Mouse (Mus musculus): ENCODE results near the gene Mab21l1. TPM values are rescaled to one million over a fixed set of nuclear protein-coding genes. Genes with fewer than 3 reads are reported as not detected.

Gene Mab21l1
- total RNA-seq, 1 experiment: 0.18 TPM

DNA sequence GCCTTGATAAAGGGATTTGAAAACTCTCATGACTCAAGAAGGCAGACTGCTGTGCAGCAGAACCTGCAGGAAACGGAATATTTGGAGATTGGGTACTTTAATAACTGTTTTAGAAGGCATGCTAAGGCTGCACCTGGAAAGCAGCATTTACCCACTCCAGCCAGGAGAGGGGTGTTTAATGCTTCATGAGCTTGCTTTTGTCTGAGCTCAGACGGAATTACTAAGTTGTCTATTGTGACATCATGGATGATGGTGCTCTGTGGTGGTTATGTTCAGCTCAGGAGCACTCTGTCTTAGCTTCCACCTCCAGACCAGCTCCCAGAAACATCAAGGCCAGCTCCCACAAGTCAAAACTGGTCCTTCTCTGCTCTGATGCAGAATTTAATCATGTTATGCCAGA is 7.5 kb downstream of the Mab21l1 start:
- H3K36me3 ChIP-seq (ENCODE audit: control insufficient read depth, insufficient read depth, low read length, poor library complexity, severe bottlenecking): no peaks in the 10 kb centered on the region
- H3K9ac ChIP-seq (ENCODE audit: insufficient read depth, low read depth, low read length, poor library complexity, severe bottlenecking): no peak overlapping the region
- H3K9me3 ChIP-seq (ENCODE audit: control insufficient read depth, insufficient read depth, low read depth, low read length): no peaks in the 10 kb centered on the region
- no peak for TF ChIP-seq ZC3H11A (IDR thresholded peaks at IDR 0.05; ENCODE audit: borderline replicate concordance, low read depth, low read length)
- TF ChIP-seq MAFK (IDR thresholded peaks at IDR 0.05; ENCODE audit: insufficient read depth, low read depth, low read length): no peak
- no peak for TF ChIP-seq HCFC1 (IDR thresholded peaks at IDR 0.05; ENCODE audit: borderline replicate concordance, insufficient read depth, low read length)
- TF ChIP-seq CHD2 (IDR thresholded peaks at IDR 0.05; ENCODE audit: low read depth, low read length): no peak
- no peak for TF ChIP-seq ZNF384 (IDR thresholded peaks at IDR 0.05; ENCODE audit: low read depth, low read length)
- in situ Hi-C loops (cut with MboI; ENCODE audit: low sequenced_read_pairs in 2 of 2, unreplicated experiment in 2 of 2): no loop called here
- H3K4me3 ChIP-seq (ENCODE audit: insufficient read depth in 1 of 2, low read depth in 1 of 2, low read length in 2 of 2, poor library complexity in 1 of 2, severe bottlenecking in 1 of 2): no peak overlapping the region
- H3K4me1 ChIP-seq (ENCODE audit: control insufficient read depth in 2 of 2, insufficient read depth in 2 of 2, low read length in 2 of 2, poor library complexity in 1 of 2): peaks cover 0 to 4% of the 10 kb centered on the region in 2 experiments; a peak in 1 of 4 replicates
- no peak overlapping the region for H3K27ac ChIP-seq (ENCODE audit: insufficient read depth, low read depth, low read length, poor library complexity, severe bottlenecking)
- no peak for DNase-seq (ENCODE audit: low read depth, low spot score)

DNA sequence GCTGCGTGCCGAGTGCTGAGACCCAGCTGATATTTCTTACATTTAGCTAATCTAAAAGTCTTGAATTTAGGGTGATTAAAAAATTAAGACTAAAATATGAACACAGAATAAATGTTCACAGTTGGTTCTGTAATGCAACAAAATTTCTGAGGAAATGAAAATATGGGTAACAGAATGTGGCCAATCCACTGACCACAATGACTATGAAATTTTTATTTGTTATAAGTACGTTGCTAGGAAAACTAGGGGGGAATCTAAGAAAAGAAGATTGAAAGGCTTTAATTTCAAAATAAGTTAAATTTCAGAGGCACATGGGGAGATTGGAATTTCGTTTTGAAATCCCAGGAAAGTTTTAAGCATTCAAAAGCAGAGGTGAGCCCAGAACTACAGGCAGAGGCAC is 8.3 kb downstream of the Mab21l1 start:
- no peak for DNase-seq (ENCODE audit: low read depth, low spot score)
- Histone ChIP-seq H3K4me1 (ENCODE audit: control insufficient read depth in 2 of 2, insufficient read depth in 2 of 2, low read length in 2 of 2, poor library complexity in 1 of 2) (peaks cover 0 to 4% of the 10 kb centered on the region in 2 experiments; a peak in 1 of 4 replicates), H3K36me3 (ENCODE audit: control insufficient read depth, insufficient read depth, low read length, poor library complexity, severe bottlenecking) (no peaks in the 10 kb centered on the region), H3K4me3 (ENCODE audit: insufficient read depth in 1 of 2, low read depth in 1 of 2, low read length in 2 of 2, poor library complexity in 1 of 2, severe bottlenecking in 1 of 2) (no peak overlapping the region), H3K9ac (ENCODE audit: insufficient read depth, low read depth, low read length, poor library complexity, severe bottlenecking) (no peak overlapping the region), H3K9me3 (ENCODE audit: control insufficient read depth, insufficient read depth, low read depth, low read length) (no peaks in the 10 kb centered on the region), H3K27ac (ENCODE audit: insufficient read depth, low read depth, low read length, poor library complexity, severe bottlenecking) (no peak overlapping the region)
- in situ Hi-C loops (cut with MboI; ENCODE audit: low sequenced_read_pairs in 2 of 2, unreplicated experiment in 2 of 2): no loop called here
- TF ChIP-seq CHD2 (IDR thresholded peaks at IDR 0.05; ENCODE audit: low read depth, low read length): no peak

DNA sequence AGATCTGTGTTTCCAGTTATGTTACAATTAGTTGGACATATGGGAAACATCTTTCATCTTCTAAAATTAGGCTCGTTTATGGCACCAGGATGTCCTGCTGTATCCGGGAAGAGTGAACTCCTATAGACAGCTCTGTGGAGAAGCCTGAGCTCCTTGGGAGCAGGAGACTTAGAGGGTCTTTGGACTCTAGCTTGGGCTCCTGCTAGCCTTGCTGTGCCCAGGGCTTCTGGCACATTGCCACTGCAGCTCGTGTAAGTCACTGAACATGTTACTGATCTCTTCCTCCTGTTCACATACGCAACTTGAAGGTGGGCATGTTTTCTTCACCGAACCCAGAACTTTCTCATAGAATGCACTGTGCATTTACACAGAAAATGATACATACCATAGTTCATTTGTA is 9.9 kb downstream of the Mab21l1 start:
- Histone ChIP-seq H3K4me3 (ENCODE audit: insufficient read depth in 1 of 2, low read depth in 1 of 2, low read length in 2 of 2, poor library complexity in 1 of 2, severe bottlenecking in 1 of 2) (no peak overlapping the region), H3K9me3 (ENCODE audit: control insufficient read depth, insufficient read depth, low read depth, low read length) (no peaks in the 10 kb centered on the region), H3K36me3 (ENCODE audit: control insufficient read depth, insufficient read depth, low read length, poor library complexity, severe bottlenecking) (no peaks in the 10 kb centered on the region), H3K4me1 (ENCODE audit: control insufficient read depth in 2 of 2, insufficient read depth in 2 of 2, low read length in 2 of 2, poor library complexity in 1 of 2) (no peaks in the 10 kb centered on the region), H3K27ac (ENCODE audit: insufficient read depth, low read depth, low read length, poor library complexity, severe bottlenecking) (no peak overlapping the region), H3K9ac (ENCODE audit: insufficient read depth, low read depth, low read length, poor library complexity, severe bottlenecking) (no peak overlapping the region)
- TF ChIP-seq CHD2 (IDR thresholded peaks at IDR 0.05; ENCODE audit: low read depth, low read length): no peak
- TF ChIP-seq HCFC1 (IDR thresholded peaks at IDR 0.05; ENCODE audit: borderline replicate concordance, insufficient read depth, low read length): no peak
- TF ChIP-seq ZNF384 (IDR thresholded peaks at IDR 0.05; ENCODE audit: low read depth, low read length): no peak
- no peak for TF ChIP-seq MAFK (IDR thresholded peaks at IDR 0.05; ENCODE audit: insufficient read depth, low read depth, low read length)
- in situ Hi-C loops (cut with MboI; ENCODE audit: low sequenced_read_pairs in 2 of 2, unreplicated experiment in 2 of 2): no loop called here
- DNase-seq (ENCODE audit: low read depth, low spot score): no peak

DNA sequence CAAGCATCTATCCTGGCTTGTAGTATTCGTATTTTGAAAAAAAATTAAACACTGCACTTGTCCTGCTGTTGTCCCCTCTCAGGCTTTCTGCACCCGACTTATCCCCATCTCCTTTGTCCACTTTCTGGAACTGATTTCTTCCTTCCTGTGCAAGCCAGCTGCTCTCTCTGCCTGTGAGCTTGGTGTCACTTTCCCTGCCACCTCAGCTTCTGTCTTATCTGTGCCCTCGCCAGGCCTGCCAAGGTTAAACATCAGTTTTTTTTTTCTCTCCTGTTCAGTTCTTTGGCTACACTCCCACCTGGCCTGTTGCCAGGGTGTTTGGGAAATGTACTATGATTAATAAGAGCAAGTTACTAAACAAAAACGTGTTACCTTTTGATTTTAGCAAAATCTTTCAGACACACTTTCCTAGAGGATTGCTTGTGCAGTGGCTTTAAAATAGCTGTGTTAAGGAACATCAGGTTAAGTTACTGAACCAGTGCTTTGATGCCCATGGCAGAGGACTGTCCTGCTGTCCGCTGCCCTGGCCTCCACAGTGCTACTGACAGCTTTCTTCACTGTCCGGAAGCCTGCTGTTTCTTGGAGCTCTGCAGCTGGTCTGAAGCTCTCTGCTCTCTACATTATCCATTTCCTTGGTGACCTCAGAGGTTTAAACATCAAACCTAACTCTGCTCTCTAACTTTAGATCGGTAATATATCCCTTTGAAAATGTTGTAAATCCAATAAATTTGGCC is 11.7 kb downstream of the Mab21l1 start:
- Histone ChIP-seq H3K4me1 (ENCODE audit: control insufficient read depth in 2 of 2, insufficient read depth in 2 of 2, low read length in 2 of 2, poor library complexity in 1 of 2) (no peaks in the 10 kb centered on the region), H3K36me3 (ENCODE audit: control insufficient read depth, insufficient read depth, low read length, poor library complexity, severe bottlenecking) (no peaks in the 10 kb centered on the region), H3K9ac (ENCODE audit: insufficient read depth, low read depth, low read length, poor library complexity, severe bottlenecking) (no peak overlapping the region), H3K27ac (ENCODE audit: insufficient read depth, low read depth, low read length, poor library complexity, severe bottlenecking) (no peak overlapping the region), H3K4me3 (ENCODE audit: insufficient read depth in 1 of 2, low read depth in 1 of 2, low read length in 2 of 2, poor library complexity in 1 of 2, severe bottlenecking in 1 of 2) (no peak overlapping the region), H3K9me3 (ENCODE audit: control insufficient read depth, insufficient read depth, low read depth, low read length) (no peaks in the 10 kb centered on the region)
- TF ChIP-seq MAFK (IDR thresholded peaks at IDR 0.05; ENCODE audit: insufficient read depth, low read depth, low read length) (no peak), ZNF384 (IDR thresholded peaks at IDR 0.05; ENCODE audit: low read depth, low read length) (no peak), ZC3H11A (IDR thresholded peaks at IDR 0.05; ENCODE audit: borderline replicate concordance, low read depth, low read length) (no peak), HCFC1 (IDR thresholded peaks at IDR 0.05; ENCODE audit: borderline replicate concordance, insufficient read depth, low read length) (no peak), CHD2 (IDR thresholded peaks at IDR 0.05; ENCODE audit: low read depth, low read length) (no peak)
- in situ Hi-C loops (cut with MboI; ENCODE audit: low sequenced_read_pairs in 2 of 2, unreplicated experiment in 2 of 2): no loop called here
- DNase-seq (ENCODE audit: low read depth, low spot score): no peak

DNA sequence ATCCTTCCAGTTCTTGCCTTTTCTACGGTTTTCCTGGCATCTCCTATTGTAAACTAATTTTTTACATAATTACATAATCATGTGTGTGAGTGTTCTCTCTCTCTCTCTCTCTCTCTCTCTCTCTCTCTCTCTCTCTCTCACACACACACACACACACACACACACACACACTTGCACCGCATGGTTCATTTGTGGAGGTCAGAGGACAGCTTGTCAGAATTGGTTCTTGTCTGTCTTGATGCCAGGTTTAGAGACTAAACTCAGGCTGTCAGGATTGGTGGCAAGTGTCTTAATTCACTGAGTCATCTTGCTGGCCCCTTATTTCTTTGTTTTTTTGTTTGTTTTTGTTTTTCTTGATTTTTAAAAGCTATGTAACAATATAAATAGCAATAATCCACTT is 12.5 kb downstream of the Mab21l1 start:
- no peaks in the 10 kb centered on the region for H3K36me3 ChIP-seq (ENCODE audit: control insufficient read depth, insufficient read depth, low read length, poor library complexity, severe bottlenecking)
- H3K27ac ChIP-seq (ENCODE audit: insufficient read depth, low read depth, low read length, poor library complexity, severe bottlenecking): no peak overlapping the region
- H3K9me3 ChIP-seq (ENCODE audit: control insufficient read depth, insufficient read depth, low read depth, low read length): no peaks in the 10 kb centered on the region
- no peak for DNase-seq (ENCODE audit: low read depth, low spot score)
- in situ Hi-C loops (cut with MboI; ENCODE audit: low sequenced_read_pairs in 2 of 2, unreplicated experiment in 2 of 2): no loop called here
- H3K4me1 ChIP-seq (ENCODE audit: control insufficient read depth in 2 of 2, insufficient read depth in 2 of 2, low read length in 2 of 2, poor library complexity in 1 of 2): no peaks in the 10 kb centered on the region
- H3K9ac ChIP-seq (ENCODE audit: insufficient read depth, low read depth, low read length, poor library complexity, severe bottlenecking): no peak overlapping the region
- no peak overlapping the region for H3K4me3 ChIP-seq (ENCODE audit: insufficient read depth in 1 of 2, low read depth in 1 of 2, low read length in 2 of 2, poor library complexity in 1 of 2, severe bottlenecking in 1 of 2)
- no peak for TF ChIP-seq CHD2 (IDR thresholded peaks at IDR 0.05; ENCODE audit: low read depth, low read length)
- TF ChIP-seq ZC3H11A (IDR thresholded peaks at IDR 0.05; ENCODE audit: borderline replicate concordance, low read depth, low read length): no peak
- TF ChIP-seq MAFK (IDR thresholded peaks at IDR 0.05; ENCODE audit: insufficient read depth, low read depth, low read length): no peak
- no peak for TF ChIP-seq HCFC1 (IDR thresholded peaks at IDR 0.05; ENCODE audit: borderline replicate concordance, insufficient read depth, low read length)
- no peak for TF ChIP-seq ZNF384 (IDR thresholded peaks at IDR 0.05; ENCODE audit: low read depth, low read length)

Data from ES-E14 (cell line).